Mouse (Mus musculus) MEL (cell line): Measurements from ENCODE around the gene Smg6. TPM values are rescaled to one million over a fixed set of nuclear protein-coding genes. Genes with fewer than 3 reads are reported as not detected.

Experiments used
- DNase-seq: peaks from one replicate; pipeline ENCODE4 v3.0.0; 2011; ENCODE audit warnings: low read depth, low spot score
- H3K27ac ChIP-seq: 2 replicates; pipeline ENCODE4 v1.5.1; 2012; ENCODE audit warnings: low read depth, mild to moderate bottlenecking, control low read depth, low read length, moderate library complexity; ENCODE audit not compliant: control insufficient read depth
- H3K27me3 ChIP-seq, 2 experiments: fragments of 150-350 bp in 1 of 2; sonication (generic) in 1 of 2; 2 replicates each; pipeline ENCODE4 v1.6.1; 2012; ENCODE audit warnings: low read length in 2 of 2, mild to moderate bottlenecking in 2 of 2, improper control_type of control experiment in 1 of 2, moderate library complexity in 1 of 2; ENCODE audit not compliant: insufficient read depth in 2 of 2, control insufficient read depth in 1 of 2
- H3K36me3 ChIP-seq, 2 experiments: 2 replicates each; pipeline ENCODE4 v1.6.1; 2012 to 2014; ENCODE audit warnings: low read length in 2 of 2, improper control_type of control experiment in 1 of 2, inconsistent platforms in 1 of 2, mild to moderate bottlenecking in 1 of 2; ENCODE audit not compliant: insufficient read depth in 2 of 2, control insufficient read depth in 1 of 2
- H3K4me1 ChIP-seq, 2 experiments: fragments of 150-350 bp in 1 of 2; sonication (generic) in 1 of 2; 2 replicates each; pipeline ENCODE4 v1.6.1; 2012; ENCODE audit warnings: low read length in 2 of 2, improper control_type of control experiment in 1 of 2, mild to moderate bottlenecking in 1 of 2; ENCODE audit not compliant: insufficient read depth in 2 of 2, control insufficient read depth in 1 of 2
- H3K4me3 ChIP-seq, 2 experiments: fragments of 150-350 bp in 1 of 2; sonication (generic) in 1 of 2; 2 replicates each; pipeline ENCODE4 v1.5.1; 2012; ENCODE audit warnings: low read depth in 2 of 2, low read length in 2 of 2, mild to moderate bottlenecking in 2 of 2, moderate library complexity in 2 of 2, control low read depth in 1 of 2, improper control_type of control experiment in 1 of 2; ENCODE audit not compliant: control insufficient read depth in 1 of 2, insufficient read depth in 1 of 2
- H3K79me2 ChIP-seq: 2 replicates; pipeline ENCODE4 v1.6.1; 2012; ENCODE audit warnings: mild to moderate bottlenecking, low read length, moderate library complexity; ENCODE audit not compliant: control insufficient read depth, poor library complexity, insufficient read depth
- H3K9ac ChIP-seq: 2 replicates; pipeline ENCODE4 v1.6.1; 2012; ENCODE audit warnings: low read depth, mild to moderate bottlenecking, control low read depth, low read length, moderate library complexity; ENCODE audit not compliant: control insufficient read depth, poor library complexity, severe bottlenecking
- H3K9me3 ChIP-seq: fragments of 150-350 bp; sonication (generic); replicated peaks from 2 replicates; pipeline ENCODE4 v1.6.1; 2012; ENCODE audit warnings: mild to moderate bottlenecking, low read length, improper control_type of control experiment, moderate library complexity; ENCODE audit not compliant: insufficient read depth
- CHD1 ChIP-seq: IDR thresholded peaks from 2 replicates; pipeline ENCODE4 v1.6.1; 2012; ENCODE audit warnings: low read depth, mild to moderate bottlenecking, inconsistent platforms, low read length, improper control_type of control experiment
- E2F4 ChIP-seq: IDR thresholded peaks from 2 replicates; pipeline ENCODE4 v1.6.1; 2011; ENCODE audit warnings: low read depth, low read length, improper control_type of control experiment, borderline replicate concordance
- ELF1 ChIP-seq: IDR thresholded peaks from 2 replicates; pipeline ENCODE4 v1.6.1; 2014; ENCODE audit warnings: low read depth, mild to moderate bottlenecking, inconsistent platforms, low read length, improper control_type of control experiment, moderate library complexity
- EP300 ChIP-seq, 2 experiments: IDR thresholded peaks; 2 replicates each; pipeline ENCODE4 v1.6.1; 2011; ENCODE audit warnings: improper control_type of control experiment in 2 of 2, low read length in 2 of 2, low read depth in 1 of 2, mild to moderate bottlenecking in 1 of 2
- ETS1 ChIP-seq: IDR thresholded peaks from 2 replicates; pipeline ENCODE4 v1.6.1; 2012; ENCODE audit warnings: low read depth, mild to moderate bottlenecking, inconsistent platforms, low read length, improper control_type of control experiment, moderate library complexity
- GATA1 ChIP-seq: IDR thresholded peaks from 2 replicates; pipeline ENCODE4 v1.6.1; 2011; ENCODE audit warnings: low read depth, low read length, improper control_type of control experiment
- HCFC1 ChIP-seq: IDR thresholded peaks from 2 replicates; pipeline ENCODE4 v1.6.1; 2012; ENCODE audit warnings: low read depth, mild to moderate bottlenecking, inconsistent platforms, low read length, improper control_type of control experiment, moderate library complexity
- JUND ChIP-seq: IDR thresholded peaks from 2 replicates; pipeline ENCODE4 v1.6.1; 2011; ENCODE audit warnings: low read depth, mild to moderate bottlenecking, improper control_type of control experiment, low read length
- KAT2A ChIP-seq: conservative IDR thresholded peaks from 2 replicates; pipeline ENCODE4 v1.6.1; 2012; ENCODE audit warnings: low read depth, low read length, improper control_type of control experiment, inconsistent platforms
- MAFK ChIP-seq: IDR thresholded peaks from 2 replicates; pipeline ENCODE4 v1.6.1; 2011; ENCODE audit warnings: low read depth, mild to moderate bottlenecking, low read length, improper control_type of control experiment, borderline replicate concordance
- MAX ChIP-seq: IDR thresholded peaks from 2 replicates; pipeline ENCODE4 v1.6.1; 2011; ENCODE audit warnings: low read length, improper control_type of control experiment
- MAZ ChIP-seq: IDR thresholded peaks from 2 replicates; pipeline ENCODE4 v1.6.1; 2012; ENCODE audit warnings: low read depth, mild to moderate bottlenecking, inconsistent platforms, low read length, improper control_type of control experiment
- MXI1 ChIP-seq: IDR thresholded peaks from 2 replicates; pipeline ENCODE4 v1.6.1; 2011; ENCODE audit warnings: mild to moderate bottlenecking, low read depth, low read length, improper control_type of control experiment
- MYC ChIP-seq: IDR thresholded peaks from 2 replicates; pipeline ENCODE4 v1.6.1; 2011; ENCODE audit warnings: low read depth, mild to moderate bottlenecking, low read length, improper control_type of control experiment, moderate library complexity
- NELFE ChIP-seq: IDR thresholded peaks from 2 replicates; pipeline ENCODE4 v1.6.1; 2011; ENCODE audit warnings: low read depth, low read length, improper control_type of control experiment
- POLR2AphosphoS2 ChIP-seq: IDR thresholded peaks from 2 replicates; pipeline ENCODE4 v1.6.1; 2011; ENCODE audit warnings: low read length, improper control_type of control experiment
- POLR2AphosphoS5 ChIP-seq: IDR thresholded peaks from 2 replicates; pipeline ENCODE4 v1.6.1; 2012; ENCODE audit warnings: low read depth, borderline replicate concordance, mild to moderate bottlenecking, inconsistent platforms, low read length, moderate library complexity, mixed read lengths
- RCOR1 ChIP-seq: IDR thresholded peaks from 2 replicates; pipeline ENCODE4 v1.6.1; 2012; ENCODE audit warnings: low read depth, mild to moderate bottlenecking, inconsistent platforms, low read length, improper control_type of control experiment
- SIN3A ChIP-seq: IDR thresholded peaks from 2 replicates; pipeline ENCODE4 v1.6.1; 2012; ENCODE audit warnings: low read length, improper control_type of control experiment, inconsistent platforms
- SMC3 ChIP-seq: IDR thresholded peaks from 2 replicates; pipeline ENCODE4 v1.6.1; 2011; ENCODE audit warnings: low read depth, low read length, improper control_type of control experiment
- TAL1 ChIP-seq: IDR thresholded peaks from 2 replicates; pipeline ENCODE4 v1.6.1; 2012; ENCODE audit warnings: mild to moderate bottlenecking, inconsistent platforms, low read length, moderate library complexity, mixed read lengths
- TBP ChIP-seq: IDR thresholded peaks from 2 replicates; pipeline ENCODE4 v1.8.0; 2011; ENCODE audit warnings: low read depth, low read length, improper control_type of control experiment
- TCF12 ChIP-seq: IDR thresholded peaks from 2 replicates; pipeline ENCODE4 v1.6.1; 2014; ENCODE audit warnings: low read depth, mild to moderate bottlenecking, inconsistent platforms, low read length, improper control_type of control experiment, moderate library complexity
- UBTF ChIP-seq: IDR thresholded peaks from 2 replicates; pipeline ENCODE4 v1.6.1; 2012; ENCODE audit warnings: low read depth, mild to moderate bottlenecking, inconsistent platforms, low read length, improper control_type of control experiment, moderate library complexity, borderline replicate concordance; ENCODE audit not compliant: insufficient read depth
- USF1 ChIP-seq: IDR thresholded peaks from 2 replicates; pipeline ENCODE4 v1.6.1; 2014; ENCODE audit warnings: low read depth, mild to moderate bottlenecking, inconsistent platforms, low read length, improper control_type of control experiment, moderate library complexity
- USF2 ChIP-seq, 2 experiments: IDR thresholded peaks; 2 replicates each; pipeline ENCODE4 v1.6.1; 2011 to 2012; ENCODE audit warnings: improper control_type of control experiment in 2 of 2, low read length in 2 of 2, borderline replicate concordance in 1 of 2, inconsistent platforms in 1 of 2, low read depth in 1 of 2, mild to moderate bottlenecking in 1 of 2; ENCODE audit not compliant: insufficient read depth in 1 of 2
- ZC3H11A ChIP-seq: IDR thresholded peaks from 2 replicates; pipeline ENCODE4 v1.6.1; 2012; ENCODE audit warnings: low read depth, mild to moderate bottlenecking, inconsistent platforms, low read length, improper control_type of control experiment
- ZNF384 ChIP-seq: IDR thresholded peaks from 2 replicates; pipeline ENCODE4 v1.6.1; 2012; ENCODE audit warnings: low read depth, mild to moderate bottlenecking, inconsistent platforms, low read length, improper control_type of control experiment
- polyA plus RNA-seq, 2 experiments: library from polyadenylated mRNA; stranded (reverse) in 1 of 2; unstranded in 1 of 2; fragments of >175 nt in 1 of 2; fragments of >200 nt in 1 of 2; gene quantifications; 2 replicates each; pipeline versions ENCODE4 v1.2.1 to v1.2.4; 2012; ENCODE audit warnings: low replicate concordance in 2 of 2, low read depth in 1 of 2; ENCODE audit not compliant: insufficient read length in 2 of 2, insufficient read depth in 1 of 2, missing spikeins in 1 of 2
- total RNA-seq: library from RNA; depleted of rRNA; stranded (reverse); fragments of 300-350 nt; gene quantifications from 2 replicates; pipeline ENCODE4 v1.2.3, GENCODE M21; 2012

The Smg6 gene
- total and polyA plus RNA-seq, 3 experiments, result 11.6 to 19.0 TPM; not detected in 1

DNA sequence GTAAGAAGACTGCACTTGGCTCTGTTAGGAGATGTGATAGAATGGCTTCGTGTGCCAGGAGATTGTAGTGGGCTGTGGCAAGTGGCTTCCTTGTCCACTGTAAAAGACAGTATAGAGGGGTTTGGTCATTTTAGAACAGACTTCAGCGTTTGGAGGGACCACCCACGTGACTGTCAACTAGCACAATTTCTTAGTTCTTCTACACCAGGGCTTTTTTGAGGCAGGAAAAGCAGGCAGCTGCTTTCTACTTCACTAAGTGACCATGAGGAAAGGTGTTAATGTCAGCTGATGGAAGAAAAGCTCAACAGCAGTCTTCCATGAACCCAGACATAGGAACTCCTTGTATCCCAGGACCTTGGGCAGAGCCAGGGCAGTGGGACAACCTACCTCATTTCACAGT is 121.0 kb downstream of the Smg6 start:
- H3K79me2 ChIP-seq, result no peaks in the 10 kb centered on the region
- H3K9me3 ChIP-seq, result no peaks in the 10 kb centered on the region
- H3K36me3 ChIP-seq, result peaks cover 0 to 13% of the 10 kb centered on the region in 2 experiments; a peak in 2 of 4 replicates
- DNase-seq, result no peak
- no peaks in the 10 kb centered on the region for H3K27me3 ChIP-seq
- no peak overlapping the region for H3K27ac ChIP-seq
- H3K4me1 ChIP-seq, result no peaks in the 10 kb centered on the region
- H3K4me3 ChIP-seq, result no peak overlapping the region
- H3K9ac ChIP-seq, result no peak overlapping the region
- TF ChIP-seq RCOR1 (no peak), USF2 (IDR thresholded peaks at IDR 0.05; ENCODE audit: borderline replicate concordance in 1 of 2, insufficient read depth in 1 of 2, low read depth in 1 of 2, low read length in 2 of 2) (no peak), HCFC1 (no peak), JUND (no peak), TBP (no peak), TCF12 (no peak), MAFK (no peak), TAL1 (no peak), NELFE (no peak), ZNF384 (no peak), MAX (no peak), CHD1 (no peak), MYC (no peak), POLR2AphosphoS2 (no peak), ETS1 (no peak), ELF1 (no peak)

DNA sequence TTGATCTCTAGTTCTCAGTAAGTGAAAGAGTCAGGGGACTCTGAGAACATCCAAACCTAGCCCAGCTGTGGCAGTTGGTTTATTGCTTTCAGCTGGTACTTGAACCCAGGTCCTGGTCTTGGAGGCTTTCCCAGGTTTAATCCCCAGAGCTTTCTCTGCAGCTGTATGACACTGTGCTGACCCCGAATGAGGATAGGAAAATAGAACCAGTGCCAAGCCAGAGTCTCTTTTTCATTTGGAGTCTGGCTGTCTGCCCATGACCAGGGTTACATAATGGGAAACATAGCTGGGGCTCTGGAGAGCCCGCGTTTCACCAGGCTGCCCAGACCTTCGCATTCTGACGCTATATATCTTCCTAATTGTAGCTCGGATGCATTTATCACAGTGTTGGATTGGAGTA is 121.4 kb downstream of the Smg6 start:
- TF ChIP-seq MXI1, result no peak
- no peak for TF ChIP-seq ZC3H11A
- TF ChIP-seq POLR2AphosphoS5, result no peak
- no peak for TF ChIP-seq UBTF
- no peak for TF ChIP-seq SMC3
- no peak for TF ChIP-seq MYC
- TF ChIP-seq SIN3A, result no peak
- no peak for TF ChIP-seq TCF12
- no peak for TF ChIP-seq KAT2A
- TF ChIP-seq EP300 (IDR thresholded peaks at IDR 0.05; ENCODE audit: low read depth in 1 of 2, low read length in 2 of 2), result no peak
- no peak for TF ChIP-seq HCFC1
- TF ChIP-seq ELF1, result no peak
- no peak for TF ChIP-seq E2F4
- no peak for TF ChIP-seq MAFK
- no peak for TF ChIP-seq ETS1
- TF ChIP-seq MAZ, result no peak
- no peak for TF ChIP-seq ZNF384
- no peak for TF ChIP-seq USF1
- no peak for TF ChIP-seq GATA1
- no peak for DNase-seq
- Histone ChIP-seq H3K27me3 (no peaks in the 10 kb centered on the region), H3K36me3 (peaks cover 0 to 13% of the 10 kb centered on the region in 2 experiments; a peak in 2 of 4 replicates), H3K4me3 (no peak overlapping the region), H3K27ac (no peak overlapping the region), H3K9me3 (no peaks in the 10 kb centered on the region), H3K79me2 (no peaks in the 10 kb centered on the region), H3K4me1 (no peaks in the 10 kb centered on the region), H3K9ac (no peak overlapping the region)
